Mouse (Mus musculus): ENCODE results near the gene Gm20388.

Gm20388 gene

GRCm38 (mm10) chr8:124106328-124107195 is 4195.9 kb downstream of the Gm20388 start:
- DNase-seq (ENCODE audit: low spot score) = no peak

- DNase-seq (ENCODE audit: low spot score) = no peak
Observed at GRCm38 (mm10) chr8:124113108-124113507, 4202.5 kb downstream of the Gm20388 start.

GRCm38 (mm10) chr8:124125241-124125640 is 4214.6 kb downstream of the Gm20388 start:
- no peak for DNase-seq (ENCODE audit: low spot score)

GRCm38 (mm10) chr8:124137261-124137660 is 4226.6 kb downstream of the Gm20388 start:
- no peak for DNase-seq (ENCODE audit: low spot score)

GRCm38 (mm10) chr8:124140211-124140790 is 4229.7 kb downstream of the Gm20388 start:
- peak; percentile 79 for DNase-seq (ENCODE audit: low spot score)

DNA sequence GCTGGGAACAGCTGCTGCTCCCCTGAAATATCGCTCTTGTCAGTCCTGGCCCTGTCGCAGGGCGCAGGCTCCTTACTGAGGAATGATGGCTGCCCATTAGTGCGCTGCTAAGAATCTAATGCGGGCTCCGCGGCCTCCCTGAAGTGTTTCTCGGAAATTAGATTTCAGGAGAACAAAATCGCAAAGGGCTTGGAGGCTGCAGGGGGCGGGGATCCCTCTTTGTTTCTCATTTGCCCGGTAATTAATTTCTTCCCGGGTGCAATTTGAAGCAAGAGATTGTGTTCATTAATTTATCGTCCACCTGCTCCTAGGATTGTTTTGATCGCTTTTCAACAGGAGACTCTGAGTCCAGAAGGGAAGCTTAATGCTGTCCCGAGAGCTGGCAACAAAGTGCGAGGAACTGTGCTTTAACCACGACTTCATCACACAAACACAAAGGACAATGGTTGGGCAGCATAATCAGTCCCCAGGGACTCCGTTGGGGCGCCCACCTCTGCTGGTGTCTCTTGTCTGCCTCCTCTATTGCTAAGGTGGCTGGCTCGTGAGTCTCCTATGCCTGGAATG is 4230.3 kb downstream of the Gm20388 start:
- peak; percentile 84 for DNase-seq (ENCODE audit: low spot score)

GRCm38 (mm10) chr8:124141681-124142391 is 4231.2 kb downstream of the Gm20388 start:
- DNase-seq (ENCODE audit: low spot score) = peak; percentile 75

DNA sequence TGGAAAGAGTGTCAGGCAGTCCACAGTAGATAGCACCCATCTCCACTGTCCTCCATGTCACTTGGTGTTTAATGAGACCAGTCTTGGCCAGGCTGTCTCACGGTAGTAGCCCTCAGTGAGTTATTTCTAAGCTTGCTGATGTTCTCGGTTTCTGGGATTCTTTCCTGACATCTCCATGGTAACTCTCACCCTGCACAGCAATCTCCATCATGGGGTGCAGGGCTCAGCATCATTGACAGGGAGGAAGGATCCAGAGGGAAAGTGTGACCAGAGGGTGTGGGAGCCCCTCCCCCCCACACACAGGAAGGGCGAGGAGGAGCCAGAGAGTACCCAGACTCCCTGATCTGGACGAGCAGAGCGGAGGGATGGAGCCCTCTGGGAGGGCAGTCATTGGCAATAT is 4232.4 kb downstream of the Gm20388 start:
- no peak for DNase-seq (ENCODE audit: low spot score)

GRCm38 (mm10) chr8:124143871-124144618 is 4233.4 kb downstream of the Gm20388 start:
- no peak for DNase-seq (ENCODE audit: low spot score)

DNA sequence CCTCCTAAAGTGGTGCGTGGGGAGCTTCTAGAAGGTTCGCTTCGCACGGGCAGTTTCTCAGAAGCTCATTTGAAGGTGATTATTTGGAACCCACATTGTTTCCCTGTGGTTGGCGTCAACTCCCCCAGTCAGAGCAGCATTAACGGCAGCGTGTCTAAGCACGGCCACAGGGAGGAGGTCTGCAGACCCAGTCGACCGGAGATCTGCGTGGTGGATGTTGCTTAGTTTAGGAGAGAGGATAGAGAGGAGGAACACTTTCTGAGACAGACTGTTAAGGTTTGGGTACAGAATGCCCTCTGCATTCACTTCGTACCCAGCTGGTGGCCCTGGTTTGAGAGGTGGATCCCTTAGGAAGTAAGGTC is 4234.0 kb downstream of the Gm20388 start:
- DNase-seq (ENCODE audit: low spot score) = no peak

DNA sequence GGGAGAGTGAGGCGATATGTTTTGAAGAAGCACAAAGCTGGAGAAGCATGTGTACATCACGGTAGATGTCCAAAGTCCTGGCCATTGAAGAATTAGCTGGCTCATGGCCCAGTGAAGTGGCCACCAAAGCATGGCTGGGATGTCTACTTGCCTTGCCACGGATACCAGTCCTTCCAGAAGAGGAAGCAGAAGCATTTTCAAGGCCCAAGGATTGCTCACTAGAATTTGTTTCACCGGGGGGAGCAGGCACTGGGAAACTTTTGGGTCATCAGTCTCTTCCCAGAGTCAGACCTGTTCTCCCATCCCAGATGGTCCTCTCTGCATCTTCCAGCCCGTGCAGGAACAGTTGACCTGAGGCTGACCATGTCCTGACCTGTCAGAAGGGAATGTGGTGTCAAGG is 4235.6 kb downstream of the Gm20388 start:
- DNase-seq (ENCODE audit: low spot score) = no peak

DNA sequence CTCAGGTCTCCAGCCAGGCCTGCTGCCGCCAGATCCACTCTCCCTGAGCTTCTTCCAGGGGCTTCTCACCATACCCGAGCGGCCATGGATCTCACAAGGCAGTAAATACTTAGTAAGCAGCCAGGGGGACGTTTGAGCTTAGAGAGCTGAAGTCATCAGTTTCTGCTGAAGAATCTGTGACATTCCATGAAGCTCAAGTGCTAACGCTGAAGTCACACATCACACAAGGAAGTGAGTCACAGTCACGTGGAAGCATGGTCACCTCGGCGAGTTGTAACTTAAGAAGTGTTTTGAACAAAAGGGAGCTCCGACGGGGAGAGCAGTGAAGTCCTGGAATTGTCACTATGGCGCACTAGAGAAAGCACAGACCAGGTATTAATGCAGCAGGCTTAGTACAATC is 4239.4 kb downstream of the Gm20388 start:
- DNase-seq (ENCODE audit: low spot score) = no peak

- no peak for DNase-seq (ENCODE audit: low spot score)
Observed at GRCm38 (mm10) chr8:124150536-124150935, 4239.9 kb downstream of the Gm20388 start.

- peak; percentile 66 for DNase-seq (ENCODE audit: low spot score)
Observed at GRCm38 (mm10) chr8:124151881-124152280, 4241.2 kb downstream of the Gm20388 start.

DNA sequence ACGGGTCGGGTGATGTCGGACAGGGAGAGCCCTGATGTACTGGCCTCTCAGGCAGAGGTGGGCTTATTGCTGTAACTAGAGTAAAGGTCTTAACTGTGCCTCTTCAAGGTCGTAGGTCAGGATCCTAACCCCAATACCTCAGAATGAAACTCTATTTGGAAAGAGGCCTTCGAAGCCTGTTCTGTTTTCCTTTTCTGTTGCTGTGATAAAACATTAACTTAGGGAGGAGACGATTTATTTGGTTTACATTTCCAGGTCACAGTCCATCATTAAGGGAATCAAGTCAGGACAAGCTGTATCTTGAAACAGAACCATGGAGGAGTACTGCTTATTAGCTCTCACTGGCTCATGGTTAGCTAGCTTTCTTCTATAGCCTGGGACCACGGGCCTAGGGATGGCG is 4242.1 kb downstream of the Gm20388 start:
- no peak for DNase-seq (ENCODE audit: low spot score)

GRCm38 (mm10) chr8:124156324-124156723 is 4245.7 kb downstream of the Gm20388 start:
- DNase-seq (ENCODE audit: low spot score) = no peak

- DNase-seq (ENCODE audit: low spot score) = no peak
Observed at GRCm38 (mm10) chr8:124161683-124162082, 4251.0 kb downstream of the Gm20388 start.

DNA sequence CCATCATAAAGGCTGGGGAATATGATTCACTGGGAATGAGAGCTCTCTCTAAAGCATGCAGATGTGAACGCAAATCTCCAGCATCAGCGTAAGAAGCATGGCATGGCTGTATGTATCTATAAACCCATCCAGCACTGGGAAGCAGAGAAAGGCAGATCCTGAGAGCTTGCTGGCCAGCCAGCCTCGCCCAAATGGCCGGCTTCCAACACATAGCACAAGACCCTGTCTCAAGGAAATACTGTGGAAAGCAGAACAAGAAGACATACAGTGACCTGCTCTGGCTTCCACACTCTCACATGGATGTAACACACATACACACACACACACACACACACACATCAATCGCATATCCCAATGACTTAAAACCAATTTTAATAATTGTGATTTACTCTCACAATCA is 4252.6 kb downstream of the Gm20388 start:
- no peak for DNase-seq (ENCODE audit: low spot score)

GRCm38 (mm10) chr8:124169749-124170148 is 4259.1 kb downstream of the Gm20388 start:
- no peak for DNase-seq (ENCODE audit: low spot score)

DNA sequence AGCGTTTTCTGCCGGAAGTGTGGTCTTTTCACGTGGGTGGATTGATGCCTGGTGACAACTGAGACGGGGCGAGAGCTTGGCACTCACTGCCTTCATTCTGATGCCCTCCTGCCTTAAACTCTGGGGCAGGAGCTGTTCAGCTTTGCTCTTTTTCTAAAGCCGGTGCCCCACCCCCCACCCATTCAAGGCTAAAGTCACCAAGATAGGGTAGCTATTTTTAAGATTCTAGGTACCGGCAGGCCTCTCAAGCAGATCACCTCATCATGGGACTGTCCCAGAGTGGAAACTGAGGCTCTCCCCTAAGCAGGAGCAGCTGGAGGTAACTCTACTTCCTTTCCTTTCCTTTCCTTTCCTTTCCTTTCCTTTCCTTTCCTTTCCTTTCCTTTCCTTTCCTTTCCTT is 4260.0 kb downstream of the Gm20388 start:
- no peak for DNase-seq (ENCODE audit: low spot score)

- peak; percentile 72 for DNase-seq (ENCODE audit: low spot score)
Observed at GRCm38 (mm10) chr8:124171557-124172528, 4261.2 kb downstream of the Gm20388 start.

Measured in MN1 (cell line).